Mouse (Mus musculus) MEL (cell line): ENCODE measurements at regions not wholly inside any gene's neighbourhood (a gene's known extent, or its start where the extent isn't known, plus 50 kb on each side); places are given as distances from the start of the nearest gene placed in this dataset.

Experiments used
- CHD2 ChIP-seq: IDR thresholded peaks from 2 replicates; pipeline ENCODE4 v1.6.1; 2011; ENCODE audit warnings: low read length, improper control_type of control experiment
- E2F4 ChIP-seq: IDR thresholded peaks from 2 replicates; pipeline ENCODE4 v1.6.1; 2011; ENCODE audit warnings: low read depth, low read length, improper control_type of control experiment, borderline replicate concordance
- NELFE ChIP-seq: IDR thresholded peaks from 2 replicates; pipeline ENCODE4 v1.6.1; 2011; ENCODE audit warnings: low read depth, low read length, improper control_type of control experiment
- POLR2A ChIP-seq, 2 experiments: IDR thresholded peaks; 2 replicates each; pipeline ENCODE4 v1.6.1; 2011 to 2012; ENCODE audit warnings: low read length in 2 of 2, mild to moderate bottlenecking in 2 of 2, control low read depth in 1 of 2, improper control_type of control experiment in 1 of 2, low read depth in 1 of 2, moderate library complexity in 1 of 2; ENCODE audit not compliant: control insufficient read depth in 1 of 2, insufficient read depth in 1 of 2, poor library complexity in 1 of 2

- no peak for TF ChIP-seq E2F4
- TF ChIP-seq POLR2A (IDR thresholded peaks at IDR 0.05; ENCODE audit: control insufficient read depth in 1 of 2, insufficient read depth in 1 of 2, low read depth in 1 of 2, low read length in 2 of 2, poor library complexity in 1 of 2), result no peak
- TF ChIP-seq NELFE, result no peak
- TF ChIP-seq CHD2, result no peak
These were observed 70.0 kb downstream of the 1190002N15Rik start for GRCm38 (mm10) chr9:94467846-94468245.
